ENCODE assay signal across 8 mouse cellular contexts in the genomic region with DNA sequence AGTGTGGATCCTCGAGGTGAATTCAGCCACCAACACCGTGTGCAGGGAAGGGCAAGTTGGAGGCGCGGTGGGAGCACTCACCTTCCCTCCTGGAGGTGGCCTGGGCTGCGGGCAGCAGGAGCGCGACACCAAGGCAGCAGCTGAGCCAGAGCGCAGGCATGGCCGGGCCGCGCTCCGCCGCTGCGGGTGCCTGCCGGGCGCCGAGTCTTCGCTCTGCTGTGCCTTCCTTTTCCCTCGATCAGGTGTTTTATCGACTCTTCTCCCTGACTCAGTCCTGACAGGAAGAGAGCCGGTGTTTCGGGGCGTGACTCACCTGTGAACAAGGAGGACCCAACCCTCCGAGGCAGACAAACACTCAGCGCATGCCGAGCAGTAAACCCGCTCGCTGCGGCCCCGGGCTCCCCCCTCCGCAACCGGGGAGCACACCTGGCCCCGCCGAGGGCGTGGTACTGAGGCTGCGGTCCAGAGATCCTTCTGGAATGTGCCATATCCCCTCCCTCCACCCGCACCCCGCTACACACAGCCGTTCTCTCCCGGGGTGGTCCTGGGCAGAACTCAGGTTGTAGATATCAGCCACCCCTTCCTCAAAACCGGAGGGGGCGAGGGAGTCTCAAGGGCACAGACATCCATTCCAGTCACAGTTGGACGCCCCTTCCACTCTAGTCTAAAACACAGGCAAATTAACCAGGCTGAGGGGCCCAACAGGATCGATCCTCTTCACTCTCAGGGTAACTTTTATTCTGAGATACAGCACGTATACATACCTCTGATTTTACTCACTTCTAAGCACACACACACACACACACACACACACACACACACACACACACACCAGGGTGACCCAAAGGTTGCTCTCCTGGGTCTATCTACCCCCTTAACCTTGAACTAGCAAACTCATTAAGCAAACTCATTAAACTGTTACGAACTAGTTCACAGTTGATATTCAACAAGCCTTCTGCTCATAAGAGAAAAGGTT. TPM values are rescaled to one million over a fixed set of nuclear protein-coding genes. Genes with fewer than 3 reads are reported as not detected.
DNase-seq lines count a peak whose midpoint lies in the region; ATAC-seq and TF ChIP-seq lines count a peak whose summit lies in the region.

A gene (minus strand): TSS at position 620 of the 976 bp plus-strand sequence.

- peak within 1 kb of the TSS; percentile 70 for H3K9ac ChIP-seq in heart, embryonic 12.5 days

- H3K9me3 ChIP-seq in heart, embryonic 12.5 days (replicated peaks), result no peaks in the 10 kb centered on the region

- peak within 1 kb of the TSS; percentile 88 for H3K4me2 ChIP-seq in heart, embryonic 12.5 days

- peak; percentile 39 for DNase-seq in gastrocnemius, adult 2 months
- no peak for DNase-seq in gastrocnemius, adult 18-20 months (ENCODE audit: low spot score)
- peak; percentile 27 to 46 for DNase-seq in cerebellum, adult 2 months
- DNase-seq in kidney, postnatal 10 days, result peak; percentile 58
- peak; percentile 51 for DNase-seq in lung, postnatal 14 days
- peak; percentile 25 for DNase-seq in testis, postnatal 14 days (ENCODE audit: low spot score)

- no peak for TF ChIP-seq CTCF in gastrocnemius, adult 2 months (IDR thresholded peaks at IDR 0.05)
- TF ChIP-seq CTCF in cerebellum, adult 2 months (IDR thresholded peaks at IDR 0.05; ENCODE audit: borderline replicate concordance, insufficient read depth, low read depth, low read length), result no peak

- intact Hi-C loops in gastrocnemius, adult 2 months (cut with DNase I), result no loop called here

- peaks cover 3% of the 10 kb centered on the region for H3K4me1 ChIP-seq in cerebellum, adult 2 months (ENCODE audit: control insufficient read depth, insufficient read depth, low read length)
- peaks cover 24% of the 10 kb centered on the region for H3K4me1 ChIP-seq in heart, embryonic 12.5 days (replicated peaks)

- TF ChIP-seq POLR2A in cerebellum, adult 2 months (IDR thresholded peaks at IDR 0.05; ENCODE audit: borderline replicate concordance, insufficient read depth, low read length), result no peak

- H3K27me3 ChIP-seq in cerebellum, adult 2 months (ENCODE audit: control insufficient read depth, insufficient read depth, low read length), result no peaks in the 10 kb centered on the region; the same call in 1 of the 2 replicates
- peaks cover 3% of the 10 kb centered on the region; the same call in 1 of the 2 replicates for H3K27me3 ChIP-seq in heart, embryonic 12.5 days (replicated peaks)

- H3K27ac ChIP-seq in gastrocnemius, adult 2 months, result peak within 1 kb of the TSS; percentile 41
- no peak within 1 kb of the TSS for H3K27ac ChIP-seq in cerebellum, adult 2 months (ENCODE audit: insufficient read depth, low read length)
- no peak within 1 kb of the TSS for H3K27ac ChIP-seq in heart, embryonic 12.5 days (ENCODE audit: poor library complexity, severe bottlenecking)

- peak within 1 kb of the TSS; percentile 71 for H3K4me3 ChIP-seq in gastrocnemius, adult 2 months
- peak within 1 kb of the TSS; percentile 65 for H3K4me3 ChIP-seq in cerebellum, adult 2 months (replicated peaks; ENCODE audit: insufficient read depth, low read depth, low read length)
- H3K4me3 ChIP-seq in heart, embryonic 12.5 days, result peak within 1 kb of the TSS; percentile 53

- WGBS in cerebellum, adult 2 months, result 8% methylated on average over 45 of the region's 46 CpGs
- WGBS in heart, embryonic 12.5 days, result 4% methylated on average over 46 of the region's 46 CpGs

- H3K36me3 ChIP-seq in heart, embryonic 12.5 days, result no peaks in the 10 kb centered on the region

- ATAC-seq in heart, embryonic 12.5 days (ENCODE audit: insufficient number of reproducible peaks, low FRiP score), result peak; percentile 62
- no peak for ATAC-seq in erythroid progenitor cell, adult 5-6 weeks (replicated peaks; ENCODE audit: low FRiP score, poor library complexity, severe bottlenecking)

RNA-seq across cellular contexts. Expression of the gene that starts here (rescaled TPM):
- total RNA-seq in gastrocnemius, adult 2 months (2021), result 1 to 10 TPM; 3.8 to 4.4 TPM
- 1 to 10 TPM; 3.3 to 9.7 TPM for total RNA-seq in gastrocnemius, adult 18-20 months (2021)
- polyA plus RNA-seq in cerebellum, adult 2 months (2012; rRNA removed), result 1.2 and 1.3 TPM in 2 replicates
- 8.7 and 9.8 TPM in 2 replicates for polyA plus RNA-seq in heart, embryonic 12.5 days (2016; fragmentation: Nextera tagmentation; extraction: Ambion mirVana)
- not detected in 2 replicates for total RNA-seq in erythroid progenitor cell, adult 5-6 weeks (2015; ENCODE audit: low replicate concordance)
- not detected in 2 replicates for total RNA-seq in erythroid progenitor cell, adult 5-6 weeks (2017; ENCODE audit: low replicate concordance)

Comparison
In these comparisons a context has a peak if more than half of its experiments do, and no peak if none do; other contexts are left out.
1. RNA of the gene that starts here (total RNA-seq): 3.3 to 9.7 TPM in gastrocnemius, adult 18-20 months and 3.8 to 4.4 TPM in gastrocnemius, adult 2 months; not detected in erythroid progenitor cell, adult 5-6 weeks; every median in the first group is over 4 times any median in the second.
2. Peak in every context shown above with its lines, with median percentiles within 50 percentile points of each other: H3K4me3 ChIP-seq.